Mouse (Mus musculus) erythroblast, embryonic 14.5 days (primary cell): Measurements from ENCODE around the gene Ldha. TPM values are rescaled to one million over a fixed set of nuclear protein-coding genes. Genes with fewer than 3 reads are reported as not detected.
A peak's percentile ranks its signal among the peaks of the same experiment; 100 is the strongest.
"Not testable (repeated sequence)": the region's sequence is repeated elsewhere in the genome, so short reads cannot be mapped to it uniquely, and the experiment has no call there.

ENCODE experiments used
- H3K27me3 ChIP-seq: 2 replicates; pipeline ENCODE4 v1.6.1; 2012; ENCODE audit warnings: inconsistent platforms; ENCODE audit not compliant: control insufficient read depth
- H3K36me3 ChIP-seq: 2 replicates; pipeline ENCODE4 v1.6.1; 2012; ENCODE audit warnings: mild to moderate bottlenecking, inconsistent platforms; ENCODE audit not compliant: control insufficient read depth
- H3K4me1 ChIP-seq: 2 replicates; pipeline ENCODE4 v1.6.1; 2012; ENCODE audit warnings: inconsistent platforms; ENCODE audit not compliant: control insufficient read depth
- H3K4me3 ChIP-seq: replicated peaks from 2 replicates; pipeline ENCODE3; 2012; ENCODE audit warnings: moderate library complexity, mild to moderate bottlenecking, inconsistent platforms
- H3K9me3 ChIP-seq: 2 replicates; pipeline ENCODE4 v1.6.1; 2012; ENCODE audit warnings: low read length, inconsistent platforms, mixed read lengths; ENCODE audit not compliant: control insufficient read depth
- GATA1 ChIP-seq: IDR thresholded peaks from 2 replicates; pipeline ENCODE4 v1.6.1; 2012; ENCODE audit warnings: low read length, inconsistent platforms, mixed read lengths
- TAL1 ChIP-seq: IDR thresholded peaks from 3 replicates; pipeline ENCODE4 v1.6.1; 2012; ENCODE audit warnings: low read length, inconsistent platforms, mixed read lengths
- polyA plus RNA-seq: library from polyadenylated mRNA; stranded (reverse); fragments of >175 nt; gene quantifications from 2 replicates; pipeline ENCODE4 v1.2.3, GENCODE M21; 2012

Gene Ldha
- polyA plus RNA-seq, result 12.0 and 18.0 TPM in 2 replicates

DNA sequence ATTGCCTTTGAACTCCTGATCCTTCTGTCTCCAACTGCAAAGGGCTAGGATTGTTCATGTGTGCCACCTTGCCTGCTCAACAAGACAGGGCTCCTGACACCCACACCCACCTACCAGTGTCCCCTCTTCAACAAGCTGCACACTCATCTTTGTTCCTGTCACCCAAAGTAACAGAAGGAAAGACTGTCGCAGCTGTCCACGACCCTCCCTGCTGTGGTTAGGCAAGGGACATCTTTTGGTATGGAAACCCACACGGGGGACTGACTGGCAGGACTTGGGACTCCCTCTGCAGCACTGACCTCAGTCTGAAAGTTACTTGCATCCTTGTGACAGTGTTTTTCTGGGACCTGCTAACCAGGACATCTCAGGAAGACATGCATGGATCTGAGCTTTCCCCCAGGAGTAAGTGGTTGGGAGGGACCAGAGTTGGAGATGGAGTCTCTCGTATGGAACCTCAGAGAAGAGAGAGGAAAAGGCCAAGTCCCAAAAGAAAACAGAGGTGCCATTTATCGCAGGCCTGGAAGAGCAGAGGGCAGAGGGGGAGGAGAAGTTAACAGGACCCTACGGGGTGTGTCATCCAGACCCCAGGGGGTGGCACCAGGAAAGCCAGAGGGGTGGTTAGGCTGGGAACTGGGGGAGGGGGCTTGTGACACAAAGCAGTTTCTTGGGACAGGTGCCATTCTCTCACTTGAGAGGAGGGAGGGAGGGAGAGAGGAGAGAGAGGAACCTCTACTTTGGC is at the start of gene Ldha:
Ldha (plus strand) TSS at position 689 of the 739 bp plus-strand sequence.
- TF ChIP-seq TAL1, result no peak
- TF ChIP-seq GATA1, result no peak
- H3K4me1 ChIP-seq, result peaks cover 29% of the 10 kb centered on the region
- no peaks in the 10 kb centered on the region for H3K36me3 ChIP-seq

DNA sequence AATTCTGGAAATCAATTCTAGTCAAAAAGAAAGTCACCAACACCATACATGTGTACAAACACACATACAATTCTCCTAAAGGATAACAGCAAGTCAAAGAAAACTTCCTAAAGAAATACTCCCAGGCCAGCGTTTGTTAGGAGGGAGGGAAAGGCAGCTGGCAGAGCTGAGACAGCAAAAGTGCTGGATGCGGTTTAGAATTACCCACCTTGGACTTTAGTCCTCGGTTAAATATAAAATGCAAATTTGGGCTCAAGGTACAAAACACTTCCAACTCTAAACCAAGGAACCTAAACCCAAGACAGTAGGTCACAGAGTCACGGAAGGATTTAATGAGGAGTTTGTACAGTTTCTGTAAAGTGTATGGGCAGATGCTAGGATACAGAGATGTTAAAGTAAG is 47.4 kb upstream of the Ldha start:
- Histone ChIP-seq H3K36me3 (peaks cover 23% of the 10 kb centered on the region), H3K4me3 (no peak overlapping the region), H3K9me3 (no peaks in the 10 kb centered on the region), H3K27me3 (no peaks in the 10 kb centered on the region), H3K4me1 (peaks cover 35% of the 10 kb centered on the region)
- TF ChIP-seq GATA1, result no peak
- no peak for TF ChIP-seq TAL1

More for the DNA sequence above, at the start of gene Ldha:
- Histone ChIP-seq H3K27me3 (peaks cover 2% of the 10 kb centered on the region; the same call in 1 of the 2 replicates), H3K9me3 (no peaks in the 10 kb centered on the region), H3K4me3 (no peak within 1 kb of the TSS)

DNA sequence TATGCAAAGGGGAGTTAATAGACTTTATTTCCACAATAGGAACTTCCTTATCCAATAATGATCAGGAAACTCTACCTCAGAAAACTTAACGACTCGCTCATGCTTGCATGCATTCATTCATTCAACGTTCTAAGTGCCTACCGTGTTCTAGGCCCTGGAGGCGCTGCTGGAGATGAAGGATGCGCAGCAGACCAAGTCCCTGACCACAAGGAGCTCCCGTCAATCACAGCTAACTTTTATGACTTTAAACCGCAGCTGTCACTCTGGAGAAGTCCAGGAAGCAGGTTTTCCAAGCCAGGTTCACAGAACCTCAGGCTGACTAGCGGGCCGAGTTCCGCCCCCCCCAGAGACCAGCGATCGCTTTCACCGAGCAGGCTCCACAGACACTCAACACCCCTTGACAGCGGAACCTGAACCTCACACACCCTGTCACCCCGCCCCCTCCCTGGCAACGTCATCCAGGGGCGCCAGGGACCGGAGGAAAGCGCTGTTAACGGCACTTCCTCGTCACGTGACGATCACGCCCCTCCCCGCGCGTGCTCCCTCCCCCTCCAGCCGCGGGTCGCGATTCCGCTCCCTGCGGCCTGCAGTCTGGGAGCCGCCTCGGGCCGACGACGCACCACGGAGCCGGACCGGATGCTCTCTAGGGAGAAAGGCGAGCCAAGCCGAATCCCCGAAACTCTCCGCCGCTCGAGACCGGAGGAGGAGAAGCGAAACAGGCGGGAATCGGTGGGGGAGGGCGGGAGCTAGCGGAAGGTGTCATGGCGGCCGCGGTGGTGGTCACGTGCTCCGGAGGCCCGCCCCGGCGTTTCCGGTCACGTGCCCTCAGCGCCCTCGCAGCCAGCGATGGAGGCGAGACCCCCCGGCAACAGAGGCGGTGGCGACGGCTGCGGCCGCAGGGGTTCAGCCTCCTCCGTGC is 45.7 kb upstream of the Ldha start, which contains the start of the genes Hps5 and Gtf2h1:
Hps5 (minus strand) TSS at position 778 of the 919 bp plus-strand sequence.
Gtf2h1 (plus strand) TSS at position 817 of the 919 bp plus-strand sequence.
- H3K4me1 ChIP-seq, result peaks cover 35% of the 10 kb centered on the region
- peak within 1 kb of the TSS; percentile 70 for H3K4me3 ChIP-seq
- peaks cover 24% of the 10 kb centered on the region for H3K36me3 ChIP-seq
- TF ChIP-seq TAL1 (no peak), GATA1 (no peak)
- no peaks in the 10 kb centered on the region for H3K9me3 ChIP-seq
- no peaks in the 10 kb centered on the region for H3K27me3 ChIP-seq

DNA sequence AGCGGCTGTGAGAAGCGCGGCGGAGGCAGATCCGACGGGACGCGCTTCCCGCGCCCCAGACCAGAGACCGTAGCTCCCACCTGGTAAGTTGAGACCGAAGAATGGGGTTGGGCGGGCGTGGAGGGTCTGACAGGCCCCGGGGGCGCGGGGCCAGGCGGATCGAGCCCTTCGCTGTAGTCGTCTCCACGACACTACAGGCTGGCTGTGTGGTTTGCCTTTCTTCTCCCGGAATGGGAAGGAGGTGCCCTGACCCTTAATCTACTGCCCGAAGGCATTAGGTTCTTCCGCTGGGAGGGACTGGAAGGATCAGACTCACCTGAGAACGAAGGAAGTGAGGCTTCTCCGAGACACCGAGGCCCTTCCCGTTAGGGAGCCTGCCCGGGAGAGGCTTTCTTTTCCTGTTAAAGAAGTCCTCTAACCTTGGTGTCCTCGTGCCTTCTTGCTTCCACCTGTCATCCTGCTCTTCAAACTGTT is 45.0 kb upstream of the Ldha start:
- Histone ChIP-seq H3K27me3 (no peaks in the 10 kb centered on the region), H3K4me3 (peak overlapping the region; percentile 70), H3K4me1 (peaks cover 35% of the 10 kb centered on the region), H3K9me3 (no peaks in the 10 kb centered on the region), H3K36me3 (peaks cover 25% of the 10 kb centered on the region)
- TF ChIP-seq GATA1 (no peak), TAL1 (no peak)

DNA sequence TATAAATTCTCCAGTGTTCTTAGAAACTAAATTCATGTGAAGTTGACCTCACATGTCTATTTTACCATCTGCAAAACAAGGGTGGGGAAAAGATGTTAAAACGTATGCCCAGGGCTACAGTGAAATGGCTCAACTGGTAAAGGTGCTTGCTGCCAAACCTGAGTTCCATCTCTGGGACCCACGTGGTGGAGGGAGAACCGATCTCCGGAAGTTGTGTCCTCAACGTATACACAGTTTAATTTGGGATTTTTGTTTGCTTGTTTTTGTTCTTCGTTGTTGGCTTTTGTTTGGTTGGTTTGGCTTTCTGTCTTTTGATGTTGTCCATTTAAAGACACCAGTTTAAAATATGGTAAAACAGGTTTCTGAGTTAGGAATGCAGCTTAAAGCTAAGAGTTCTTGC is 44.5 kb upstream of the Ldha start:
- TF ChIP-seq GATA1, result no peak
- no peak for TF ChIP-seq TAL1

DNA sequence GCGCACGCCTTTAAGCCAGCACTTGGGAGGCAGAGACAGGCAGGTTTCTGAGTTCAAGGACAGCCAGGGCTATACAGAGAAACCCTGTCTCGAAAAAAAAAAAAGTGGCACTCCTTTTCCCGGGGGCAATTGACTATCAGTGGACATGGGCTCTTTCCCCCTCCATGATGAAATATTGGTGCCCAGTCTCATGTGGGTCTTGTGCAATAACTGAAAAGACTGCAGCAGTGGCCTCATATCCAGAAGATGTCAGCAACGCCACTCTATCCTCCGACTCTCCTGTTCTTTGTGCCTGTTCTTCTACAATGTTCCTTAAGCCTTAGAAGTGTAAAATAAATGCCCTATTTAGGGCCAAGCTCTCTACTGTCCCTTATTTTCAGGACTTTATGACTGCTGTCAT is 30.9 kb upstream of the Ldha start:
- no peak for TF ChIP-seq TAL1
- TF ChIP-seq GATA1, result no peak
- H3K27me3 ChIP-seq, result no peaks in the 10 kb centered on the region
- peaks cover 89% of the 10 kb centered on the region for H3K36me3 ChIP-seq
- H3K4me1 ChIP-seq, result no peaks in the 10 kb centered on the region
- H3K9me3 ChIP-seq, result no peaks in the 10 kb centered on the region
- H3K4me3 ChIP-seq, result no peak overlapping the region

More for the DNA sequence above, 44.5 kb upstream of the Ldha start:
- peak overlapping the region; percentile 70 for H3K4me3 ChIP-seq
- peaks cover 30% of the 10 kb centered on the region for H3K36me3 ChIP-seq
- H3K4me1 ChIP-seq, result peaks cover 32% of the 10 kb centered on the region
- no peaks in the 10 kb centered on the region for H3K9me3 ChIP-seq
- H3K27me3 ChIP-seq, result no peaks in the 10 kb centered on the region

DNA sequence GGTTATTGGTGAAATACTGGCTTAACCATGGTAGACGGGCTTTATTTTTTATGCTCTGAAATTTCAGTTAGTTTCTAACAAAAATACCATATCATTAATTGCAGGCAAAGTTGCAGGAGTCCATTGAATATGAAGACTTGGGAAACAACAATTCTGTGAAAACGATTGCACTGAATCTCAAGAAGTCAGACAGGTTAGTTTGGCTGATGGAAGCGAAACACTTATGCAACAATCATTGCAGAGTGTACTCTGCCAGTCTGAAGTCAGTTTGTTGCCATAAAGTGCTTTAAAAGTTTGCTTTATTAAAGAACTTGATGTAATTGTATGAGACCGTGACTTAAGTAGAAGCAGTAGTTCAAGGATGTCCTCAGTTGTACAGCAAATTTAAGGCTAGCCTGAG is 27.3 kb upstream of the Ldha start:
- Histone ChIP-seq H3K4me3 (no peak overlapping the region), H3K4me1 (no peaks in the 10 kb centered on the region), H3K27me3 (no peaks in the 10 kb centered on the region), H3K36me3 (peaks cover 91% of the 10 kb centered on the region), H3K9me3 (no peaks in the 10 kb centered on the region)
- TF ChIP-seq TAL1 (no peak), GATA1 (no peak)

DNA sequence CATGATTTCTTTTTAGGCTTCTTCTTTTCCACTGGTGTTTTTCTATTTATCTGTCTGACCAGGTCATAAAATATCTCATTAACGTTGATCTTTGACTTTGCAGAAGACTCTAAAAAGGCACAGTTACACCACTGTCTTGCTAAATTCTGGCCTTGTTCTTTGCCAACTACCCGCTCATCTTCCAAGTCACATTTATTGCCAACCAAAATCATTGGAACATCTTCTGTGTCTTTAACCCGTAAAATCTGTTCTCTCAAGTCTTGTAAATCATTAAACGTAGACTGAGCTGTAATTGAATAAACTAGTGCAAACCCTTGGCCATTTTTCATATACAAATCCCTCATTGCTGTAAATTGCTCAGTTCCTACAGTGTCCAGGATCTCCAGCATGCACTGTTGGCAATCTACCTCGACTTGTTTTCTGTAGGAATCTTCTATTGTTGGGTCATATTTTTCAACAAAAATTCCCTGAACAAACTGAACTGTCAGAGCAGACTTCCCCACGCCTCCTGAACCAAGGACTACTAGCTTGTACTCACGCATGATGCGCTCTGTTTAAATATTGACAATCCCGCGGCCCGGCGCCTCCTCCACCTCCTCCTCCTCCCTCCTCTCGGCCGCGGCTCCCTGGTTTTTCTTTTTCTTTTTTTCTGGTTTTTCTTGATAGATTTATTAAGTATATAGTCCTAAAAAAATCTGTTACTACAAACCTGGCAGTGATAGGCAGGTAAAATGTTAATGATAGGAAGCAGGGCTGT is 20.2 kb upstream of the Ldha start:
- peaks cover 72% of the 10 kb centered on the region for H3K36me3 ChIP-seq
- not testable (repeated sequence) for H3K4me1 ChIP-seq, H3K9me3 ChIP-seq, H3K27me3 ChIP-seq, H3K4me3 ChIP-seq
